Comparison of ENCODE assay signal across 14 mouse cellular contexts in the genomic region with DNA sequence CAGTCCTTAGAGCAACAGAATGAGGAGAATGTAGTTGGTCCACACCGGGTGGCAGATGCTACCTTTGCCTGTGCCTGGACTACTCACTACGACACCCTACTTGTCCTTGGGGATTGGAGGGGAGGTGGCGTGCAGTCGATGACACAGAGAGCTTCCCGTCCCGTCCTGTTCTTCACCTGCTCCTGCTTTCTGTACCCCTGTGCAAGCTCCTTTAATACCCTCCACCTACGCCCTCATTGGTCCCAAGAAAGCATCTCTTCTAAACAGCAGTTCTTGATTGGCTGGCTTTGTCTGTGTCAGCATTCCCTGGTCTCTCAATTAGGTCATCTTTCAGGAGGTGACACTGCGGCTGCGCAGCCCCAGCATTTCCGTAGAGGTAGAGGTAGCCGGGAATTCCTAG. TPM values are rescaled to one million over a fixed set of nuclear protein-coding genes. Genes with fewer than 3 reads are reported as not detected.
DNase-seq lines count a peak whose midpoint lies in the region; ATAC-seq and TF ChIP-seq lines count a peak whose summit lies in the region.
"Had no signal": no experiment of that assay in that cellular context is flagged by ENCODE, and none has a peak within 500 bp of the region (broad histone marks: within the 10 kb centered on the region; RNA-seq: fewer than 3 reads in every experiment).

A gene (minus strand): TSS at position 180 of the 400 bp plus-strand sequence.

- no peaks in the 10 kb centered on the region for H3K79me2 ChIP-seq in heart, adult 2 months (replicated peaks; ENCODE audit: control insufficient read depth, insufficient read depth, low read length)

- H3K36me3 ChIP-seq in heart, adult 2 months (ENCODE audit: control insufficient read depth, insufficient read depth, low read length) = no peaks in the 10 kb centered on the region
- no peaks in the 10 kb centered on the region for H3K36me3 ChIP-seq in testis, adult 2 months (ENCODE audit: control insufficient read depth, insufficient read depth, low read length)
- no peaks in the 10 kb centered on the region for H3K36me3 ChIP-seq in small intestine, adult 2 months (ENCODE audit: control insufficient read depth, insufficient read depth, low read length)
- no peaks in the 10 kb centered on the region for H3K36me3 ChIP-seq in kidney, embryonic 16.5 days (ENCODE audit: insufficient read depth, low read length)
- H3K36me3 ChIP-seq: embryonic facial prominence, embryonic 10.5 days; G1E had no signal

- H3K9ac ChIP-seq in heart, adult 2 months (ENCODE audit: low read depth, low read length) = no peak within 1 kb of the TSS
- no peak within 1 kb of the TSS for H3K9ac ChIP-seq in kidney, embryonic 16.5 days (replicated peaks; ENCODE audit: low read length)
- H3K9ac ChIP-seq: forebrain, embryonic 13.5 days had no signal

- TF ChIP-seq EP300 in heart, adult 2 months (IDR thresholded peaks at IDR 0.05; ENCODE audit: insufficient read depth, low read depth, low read length) = no peak

- no peak for TF ChIP-seq POLR2A in heart, adult 2 months (IDR thresholded peaks at IDR 0.05; ENCODE audit: insufficient read depth, low read depth, low read length)
- TF ChIP-seq POLR2A in testis, adult 2 months (IDR thresholded peaks at IDR 0.05; ENCODE audit: control insufficient read depth, low read depth, low read length) = no peak
- TF ChIP-seq POLR2A in small intestine, adult 2 months (IDR thresholded peaks at IDR 0.05; ENCODE audit: low read depth, low read length) = no peak

- H3K4me3 ChIP-seq in heart, adult 2 months = no peak within 1 kb of the TSS
- no peak within 1 kb of the TSS; the same call in 1 of the 2 replicates for H3K4me3 ChIP-seq in testis, adult 2 months (ENCODE audit: control insufficient read depth, low read depth, low read length)
- H3K4me3 ChIP-seq in small intestine, adult 2 months (ENCODE audit: low read depth, low read length) = no peak within 1 kb of the TSS
- H3K4me3 ChIP-seq in kidney, embryonic 16.5 days (ENCODE audit: low read length) = no peak within 1 kb of the TSS
- H3K4me3 ChIP-seq: embryonic facial prominence, embryonic 10.5 days; forebrain, embryonic 13.5 days had no signal

- no peaks in the 10 kb centered on the region for H3K9me3 ChIP-seq in kidney, embryonic 16.5 days (ENCODE audit: low read length)
- H3K9me3 ChIP-seq: embryonic facial prominence, embryonic 10.5 days; forebrain, embryonic 13.5 days; G1E had no signal

- TF ChIP-seq CTCF in heart, adult 2 months (IDR thresholded peaks at IDR 0.05) = no peak
- TF ChIP-seq CTCF in testis, adult 2 months (IDR thresholded peaks at IDR 0.05; ENCODE audit: control insufficient read depth, insufficient read depth, insufficient replicate concordance, low read depth, low read length) = no peak
- no peak for TF ChIP-seq CTCF in small intestine, adult 2 months (IDR thresholded peaks at IDR 0.05; ENCODE audit: extremely low read depth, insufficient read length, insufficient replicate concordance, low read depth, low read length)

- no peak for ATAC-seq in kidney, embryonic 16.5 days (ENCODE audit: low FRiP score, low TSS enrichment)
- ATAC-seq: forebrain, embryonic 13.5 days; intestine, embryonic 16.5 days had no signal

- 93% methylated on average over 11 of the region's 11 CpGs for WGBS in heart, adult 2 months
- 95% methylated on average over 11 of the region's 11 CpGs for WGBS in small intestine, adult 2 months
- WGBS in kidney, embryonic 16.5 days = 93% methylated on average over 11 of the region's 11 CpGs

- H3K4me2 ChIP-seq in kidney, embryonic 16.5 days (replicated peaks; ENCODE audit: low read depth, low read length) = no peak within 1 kb of the TSS
- H3K4me2 ChIP-seq: forebrain, embryonic 13.5 days; liver, embryonic 11.5 days had no signal

- no peaks in the 10 kb centered on the region for H3K4me1 ChIP-seq in heart, adult 2 months (ENCODE audit: control insufficient read depth, insufficient read depth, low read length)
- no peaks in the 10 kb centered on the region for H3K4me1 ChIP-seq in testis, adult 2 months (ENCODE audit: control insufficient read depth, insufficient read depth, low read length)
- H3K4me1 ChIP-seq in small intestine, adult 2 months (ENCODE audit: control insufficient read depth, insufficient read depth, insufficient read length, low read length) = no peaks in the 10 kb centered on the region
- H3K4me1 ChIP-seq in kidney, embryonic 16.5 days (ENCODE audit: insufficient read depth, low read length) = no peaks in the 10 kb centered on the region
- H3K4me1 ChIP-seq: embryonic facial prominence, embryonic 10.5 days; forebrain, embryonic 13.5 days had no signal

- H3K27ac ChIP-seq in heart, adult 2 months = no peak within 1 kb of the TSS
- H3K27ac ChIP-seq in testis, adult 2 months (ENCODE audit: control insufficient read depth, insufficient read depth, low read depth, low read length) = no peak within 1 kb of the TSS
- H3K27ac ChIP-seq in small intestine, adult 2 months (ENCODE audit: insufficient read depth, low read depth, low read length) = no peak within 1 kb of the TSS
- H3K27ac ChIP-seq in kidney, embryonic 16.5 days (ENCODE audit: low read length) = no peak within 1 kb of the TSS
- H3K27ac ChIP-seq: embryonic facial prominence, embryonic 10.5 days; forebrain, embryonic 13.5 days; stomach, postnatal 0 days had no signal

- H3K27me3 ChIP-seq in heart, adult 2 months (ENCODE audit: control insufficient read depth, insufficient read depth, low read length) = no peaks in the 10 kb centered on the region; the same call in 1 of the 2 replicates
- no peaks in the 10 kb centered on the region for H3K27me3 ChIP-seq in testis, adult 2 months (ENCODE audit: control insufficient read depth, insufficient read depth, low read length)
- no peaks in the 10 kb centered on the region for H3K27me3 ChIP-seq in small intestine, adult 2 months (ENCODE audit: control insufficient read depth, insufficient read depth, low read length)
- no peaks in the 10 kb centered on the region for H3K27me3 ChIP-seq in kidney, embryonic 16.5 days (ENCODE audit: insufficient read depth, low read length)
- H3K27me3 ChIP-seq: forebrain, embryonic 13.5 days had no signal

- intact Hi-C loops in heart, adult 2 months (cut with DNase I) = no loop called here

- no peak for DNase-seq in heart, adult 2 months
- no peak for DNase-seq in heart, postnatal 4 days
- no peak for DNase-seq in testis, postnatal 10 days (ENCODE audit: low spot score)
- DNase-seq in adrenal gland, postnatal 36 days = no peak
- DNase-seq in spleen, postnatal 4 days (ENCODE audit: low spot score in 2 of 2) = no peak

RNA-seq across cellular contexts. Expression of the gene that starts here (rescaled TPM):
- 10 to 100 TPM; 18.9 to 21.7 TPM for total RNA-seq in heart, adult 2 months (2021)
- polyA plus RNA-seq in heart, adult 2 months (2012; rRNA removed) = 21.4 and 31.6 TPM in 2 replicates
- 1 to 10 TPM; 1.7 to 2.0 TPM for total RNA-seq in heart, postnatal 4 days (2021)
- 44.0 and 47.8 TPM in 2 replicates for polyA plus RNA-seq in testis, adult 2 months (2012; rRNA removed)
- 10 to 100 TPM; 11.9 to 20.6 TPM for total RNA-seq in adrenal gland, postnatal 36 days (2021)
- 9.9 and 32.8 TPM in 2 replicates for polyA plus RNA-seq in small intestine, adult 2 months (2012; rRNA removed)
- polyA plus RNA-seq in kidney, embryonic 16.5 days (2015; fragmentation: Nextera tagmentation; extraction: Ambion mirVana) = 3.3 and 3.9 TPM in 2 replicates

Comparison
In these comparisons a context has a peak if more than half of its experiments do, and no peak if none do; other contexts are left out.
1. RNA of the gene that starts here (total RNA-seq): 18.9 to 21.7 TPM in heart, adult 2 months and 11.9 to 20.6 TPM in adrenal gland, postnatal 36 days; 1.7 to 2.0 TPM in heart, postnatal 4 days; every median in the first group is over 4 times any median in the second.